Mouse (Mus musculus): Measurements from ENCODE around the gene Ttll8. TPM values are rescaled to one million over a fixed set of nuclear protein-coding genes. Genes with fewer than 3 reads are reported as not detected.

Ttll8 gene
- polyA plus RNA-seq, 1 experiment from 2014 or later, result not detected

GRCm38 (mm10) chr15:88866934-88867356 lies 87.3 kb downstream of the Ttll8 start:
- Histone ChIP-seq H3K4me3 (ENCODE audit: low read depth, low read length) (no peak overlapping the region), H3K36me3 (ENCODE audit: control insufficient read depth, insufficient read depth) (peaks cover 6% of the 10 kb centered on the region), H3K4me2 (ENCODE audit: low read depth, low read length) (no peak overlapping the region), H3K27me3 (ENCODE audit: control insufficient read depth, insufficient read depth, low read depth, low read length) (no peaks in the 10 kb centered on the region), H3K27ac (ENCODE audit: low read length) (peak overlapping the region; percentile 76), H3K9ac (ENCODE audit: low read depth, low read length) (no peak overlapping the region), H3K4me1 (ENCODE audit: control insufficient read depth, low read depth, low read length) (peaks cover 35% of the 10 kb centered on the region), H3K9me3 (replicated peaks; ENCODE audit: control insufficient read depth, low read length) (no peaks in the 10 kb centered on the region)
- WGBS (ENCODE audit: insufficient replicate concordance), result 41% methylated on average over 7 of the region's 7 CpGs
- no peak for ATAC-seq (ENCODE audit: low read depth)

GRCm38 (mm10) chr15:88865888-88866695 lies 88.1 kb downstream of the Ttll8 start:
- no peak for ATAC-seq (ENCODE audit: low read depth)
- Histone ChIP-seq H3K9me3 (replicated peaks; ENCODE audit: control insufficient read depth, low read length) (no peaks in the 10 kb centered on the region), H3K27me3 (ENCODE audit: control insufficient read depth, insufficient read depth, low read depth, low read length) (no peaks in the 10 kb centered on the region), H3K36me3 (ENCODE audit: control insufficient read depth, insufficient read depth) (peaks cover 6% of the 10 kb centered on the region), H3K4me2 (ENCODE audit: low read depth, low read length) (peak overlapping the region; percentile 86; the same call in 1 of the 2 replicates), H3K27ac (ENCODE audit: low read length) (peak overlapping the region; percentile 76; the same call in 1 of the 2 replicates), H3K9ac (ENCODE audit: low read depth, low read length) (no peak overlapping the region), H3K4me3 (ENCODE audit: low read depth, low read length) (no peak overlapping the region), H3K4me1 (ENCODE audit: control insufficient read depth, low read depth, low read length) (peaks cover 42% of the 10 kb centered on the region)
- 76% methylated on average over 4 of the region's 4 CpGs for WGBS (ENCODE audit: insufficient replicate concordance)

GRCm38 (mm10) chr15:88865061-88865460 lies 89.2 kb downstream of the Ttll8 start:
- Histone ChIP-seq H3K27me3 (ENCODE audit: control insufficient read depth, insufficient read depth, low read depth, low read length) (no peaks in the 10 kb centered on the region), H3K4me2 (ENCODE audit: low read depth, low read length) (peak overlapping the region; percentile 86), H3K36me3 (ENCODE audit: control insufficient read depth, insufficient read depth) (peaks cover 6% of the 10 kb centered on the region), H3K9me3 (replicated peaks; ENCODE audit: control insufficient read depth, low read length) (no peaks in the 10 kb centered on the region), H3K4me3 (ENCODE audit: low read depth, low read length) (peak overlapping the region; percentile 68), H3K4me1 (ENCODE audit: control insufficient read depth, low read depth, low read length) (peaks cover 40% of the 10 kb centered on the region), H3K27ac (ENCODE audit: low read length) (peak overlapping the region; percentile 85), H3K9ac (ENCODE audit: low read depth, low read length) (no peak overlapping the region)
- WGBS (ENCODE audit: insufficient replicate concordance), result 87% methylated on average over 14 of the region's 14 CpGs
- ATAC-seq (ENCODE audit: low read depth), result no peak

- H3K9ac ChIP-seq (ENCODE audit: low read depth, low read length), result peak overlapping the region; percentile 77
- peak overlapping the region; percentile 85 for H3K27ac ChIP-seq (ENCODE audit: low read length)
- no peaks in the 10 kb centered on the region for H3K27me3 ChIP-seq (ENCODE audit: control insufficient read depth, insufficient read depth, low read depth, low read length)
- WGBS (ENCODE audit: insufficient replicate concordance), result 74% methylated on average over 22 of the region's 22 CpGs
- H3K36me3 ChIP-seq (ENCODE audit: control insufficient read depth, insufficient read depth), result peaks cover 6% of the 10 kb centered on the region
- H3K4me2 ChIP-seq (ENCODE audit: low read depth, low read length), result peak overlapping the region; percentile 86
- ATAC-seq (ENCODE audit: low read depth), result no peak
- H3K9me3 ChIP-seq (replicated peaks; ENCODE audit: control insufficient read depth, low read length), result no peaks in the 10 kb centered on the region
- H3K4me3 ChIP-seq (ENCODE audit: low read depth, low read length), result peak overlapping the region; percentile 68
- peaks cover 39% of the 10 kb centered on the region for H3K4me1 ChIP-seq (ENCODE audit: control insufficient read depth, low read depth, low read length)
Observed at GRCm38 (mm10) chr15:88864270-88865030, 89.8 kb downstream of the Ttll8 start.

GRCm38 (mm10) chr15:88863695-88864231 lies 90.5 kb downstream of the Ttll8 start:
- Histone ChIP-seq H3K4me2 (ENCODE audit: low read depth, low read length) (peak overlapping the region; percentile 86), H3K4me3 (ENCODE audit: low read depth, low read length) (peak overlapping the region; percentile 68), H3K9ac (ENCODE audit: low read depth, low read length) (peak overlapping the region; percentile 77), H3K9me3 (replicated peaks; ENCODE audit: control insufficient read depth, low read length) (no peaks in the 10 kb centered on the region), H3K36me3 (ENCODE audit: control insufficient read depth, insufficient read depth) (peaks cover 6% of the 10 kb centered on the region), H3K4me1 (ENCODE audit: control insufficient read depth, low read depth, low read length) (peaks cover 39% of the 10 kb centered on the region), H3K27me3 (ENCODE audit: control insufficient read depth, insufficient read depth, low read depth, low read length) (no peaks in the 10 kb centered on the region), H3K27ac (ENCODE audit: low read length) (peak overlapping the region; percentile 85)
- 2% methylated on average over 21 of the region's 39 CpGs for WGBS (ENCODE audit: insufficient replicate concordance)
- ATAC-seq (ENCODE audit: low read depth), result peak; percentile 35

- H3K27me3 ChIP-seq (ENCODE audit: control insufficient read depth, insufficient read depth, low read depth, low read length), result no peaks in the 10 kb centered on the region
- peaks cover 6% of the 10 kb centered on the region for H3K36me3 ChIP-seq (ENCODE audit: control insufficient read depth, insufficient read depth)
- H3K4me3 ChIP-seq (ENCODE audit: low read depth, low read length), result peak overlapping the region; percentile 68
- H3K27ac ChIP-seq (ENCODE audit: low read length), result peak overlapping the region; percentile 85
- peak overlapping the region; percentile 77 for H3K9ac ChIP-seq (ENCODE audit: low read depth, low read length)
- H3K9me3 ChIP-seq (replicated peaks; ENCODE audit: control insufficient read depth, low read length), result no peaks in the 10 kb centered on the region
- ATAC-seq (ENCODE audit: low read depth), result no peak
- H3K4me1 ChIP-seq (ENCODE audit: control insufficient read depth, low read depth, low read length), result peaks cover 35% of the 10 kb centered on the region
- H3K4me2 ChIP-seq (ENCODE audit: low read depth, low read length), result peak overlapping the region; percentile 86
- WGBS (ENCODE audit: insufficient replicate concordance), result under 1% methylated on average over 98 of the region's 98 CpGs
Observed at GRCm38 (mm10) chr15:88862881-88863694, 91.1 kb downstream of the Ttll8 start.

GRCm38 (mm10) chr15:88861772-88862622 lies 92.2 kb downstream of the Ttll8 start, which contains the start of gene Pim3:
Gene Pim3 (plus strand): TSS chr15:88862186.
- Histone ChIP-seq H3K4me3 (ENCODE audit: low read depth, low read length) (peak within 1 kb of the TSS; percentile 68), H3K4me2 (ENCODE audit: low read depth, low read length) (peak within 1 kb of the TSS; percentile 86), H3K4me1 (ENCODE audit: control insufficient read depth, low read depth, low read length) (peaks cover 35% of the 10 kb centered on the region), H3K9ac (ENCODE audit: low read depth, low read length) (peak within 1 kb of the TSS; percentile 77), H3K36me3 (ENCODE audit: control insufficient read depth, insufficient read depth) (peaks cover 6% of the 10 kb centered on the region), H3K9me3 (replicated peaks; ENCODE audit: control insufficient read depth, low read length) (no peaks in the 10 kb centered on the region), H3K27me3 (ENCODE audit: control insufficient read depth, insufficient read depth, low read depth, low read length) (no peaks in the 10 kb centered on the region), H3K27ac (ENCODE audit: low read length) (peak within 1 kb of the TSS; percentile 85)
- ATAC-seq (ENCODE audit: low read depth), result peak; percentile 83
- WGBS (ENCODE audit: insufficient replicate concordance), result under 1% methylated on average over 106 of the region's 107 CpGs

GRCm38 (mm10) chr15:88860781-88861180 lies 93.4 kb downstream of the Ttll8 start:
- Histone ChIP-seq H3K9ac (ENCODE audit: low read depth, low read length) (no peak overlapping the region), H3K9me3 (replicated peaks; ENCODE audit: control insufficient read depth, low read length) (no peaks in the 10 kb centered on the region), H3K36me3 (ENCODE audit: control insufficient read depth, insufficient read depth) (peaks cover 6% of the 10 kb centered on the region), H3K27ac (ENCODE audit: low read length) (no peak overlapping the region), H3K4me3 (ENCODE audit: low read depth, low read length) (no peak overlapping the region), H3K4me2 (ENCODE audit: low read depth, low read length) (no peak overlapping the region), H3K4me1 (ENCODE audit: control insufficient read depth, low read depth, low read length) (peaks cover 29% of the 10 kb centered on the region), H3K27me3 (ENCODE audit: control insufficient read depth, insufficient read depth, low read depth, low read length) (no peaks in the 10 kb centered on the region)
- WGBS (ENCODE audit: insufficient replicate concordance), result 62% methylated on average over 3 of the region's 3 CpGs
- no peak for ATAC-seq (ENCODE audit: low read depth)
